Mouse (Mus musculus): ENCODE data around the gene E2f8. TPM values are rescaled to one million over a fixed set of nuclear protein-coding genes. Genes with fewer than 3 reads are reported as not detected.
A peak's percentile ranks its signal among the peaks of the same experiment; 100 is the strongest.

The E2f8 gene
- polyA plus RNA-seq, 1 experiment from 2014 or later, result 21.9 TPM

- Histone ChIP-seq H3K4me1 (ENCODE audit: control insufficient read depth, insufficient read depth, low read length) (no peaks in the 10 kb centered on the region), H3K36me3 (ENCODE audit: control insufficient read depth, insufficient read depth, low read length) (peaks cover 16% of the 10 kb centered on the region), H3K4me2 (ENCODE audit: low read depth, low read length) (no peak overlapping the region), H3K4me3 (ENCODE audit: low read length) (no peak overlapping the region), H3K27ac (ENCODE audit: low read length) (0 out of 2 replicates have a peak overlapping the region, but pooled peaks have one; percentile 34), H3K27me3 (replicated peaks; ENCODE audit: control insufficient read depth, insufficient read depth, low read length) (no peaks in the 10 kb centered on the region), H3K9ac (ENCODE audit: low read depth, low read length) (no peak overlapping the region), H3K9me3 (ENCODE audit: control insufficient read depth, low read length) (no peaks in the 10 kb centered on the region)
- peak; percentile 74 for ATAC-seq
- 75% methylated on average over 5 of the region's 5 CpGs for WGBS
These were observed 59.7 kb downstream of the E2f8 start for GRCm38 (mm10) chr7:48821654-48822053.

Other genes starting within 250 kb of the E2f8 start
- gene Mrgprb3, start 237.8 kb downstream of the E2f8 start, polyA plus RNA-seq (2015; fragmentation: Nextera tagmentation; extraction: Ambion mirVana), result not detected in 2 replicates
- gene Zdhhc13, start 92.6 kb downstream of the E2f8 start, polyA plus RNA-seq (2015; fragmentation: Nextera tagmentation; extraction: Ambion mirVana), result 41.1 and 42.5 TPM in 2 replicates
- gene Csrp3, start 33.6 kb downstream of the E2f8 start, polyA plus RNA-seq (2015; fragmentation: Nextera tagmentation; extraction: Ambion mirVana), result 1.1 and 2.1 TPM in 2 replicates
- 14.4 and 15.3 TPM in 2 replicates for gene Nav2, start 27.1 kb upstream of the E2f8 start, polyA plus RNA-seq (2015; fragmentation: Nextera tagmentation; extraction: Ambion mirVana)

Measured in intestine, embryonic 16.5 days (tissue).